Mouse (Mus musculus) liver, embryonic 14.5 days (tissue): ENCODE results near the gene Hesx1. TPM values are rescaled to one million over a fixed set of nuclear protein-coding genes. Genes with fewer than 3 reads are reported as not detected.

Source experiments
- ATAC-seq: fragments of 200-750 bp; cut with Nextera tagmentation; 2 replicates; pipeline ENCODE4 v1.8.0; 2017; ENCODE audit warnings: moderate number of reproducible peaks, mild to moderate bottlenecking, moderate library complexity; ENCODE audit not compliant: insufficient read depth
- DNase-seq, 3 experiments: peaks; one replicate each; pipeline ENCODE4 v3.0.0-alpha.2; 2012 to 2013; ENCODE audit warnings: low read depth in 3 of 3, low spot score in 3 of 3
- H3K27ac ChIP-seq: fragments of 300-500 bp; sonication (generic); 2 replicates; pipeline ENCODE4 v1.5.1; 2014; ENCODE audit warnings: moderate library complexity, mild to moderate bottlenecking, control low read depth, inconsistent platforms
- H3K27me3 ChIP-seq: fragments of 300-500 bp; sonication (generic); 2 replicates; pipeline ENCODE4 v1.6.1; 2014; ENCODE audit warnings: mild to moderate bottlenecking, low read length, moderate library complexity; ENCODE audit not compliant: control insufficient read depth, insufficient read depth
- H3K36me3 ChIP-seq: fragments of 300-500 bp; sonication (generic); replicated peaks from 2 replicates; pipeline ENCODE4 v1.6.1; 2014; ENCODE audit warnings: low read depth; ENCODE audit not compliant: control insufficient read depth, insufficient read depth
- H3K4me1 ChIP-seq, 2 experiments: fragments of 200-500 bp in 1 of 2; fragments of 300-500 bp in 1 of 2; sonication (generic) in 1 of 2; replicated peaks; 2 replicates each; pipeline ENCODE4 v1.6.1; 2012 to 2014; ENCODE audit warnings: antibody characterized with exemption in 1 of 2, inconsistent platforms in 1 of 2, low read length in 1 of 2; ENCODE audit not compliant: control insufficient read depth in 2 of 2, insufficient read depth in 2 of 2
- H3K4me2 ChIP-seq: fragments of 300-500 bp; sonication (generic); 2 replicates; pipeline ENCODE4 v1.6.1; 2014; ENCODE audit warnings: low read depth, mild to moderate bottlenecking, control low read depth, moderate library complexity
- H3K4me3 ChIP-seq, 2 experiments: fragments of 200-500 bp in 1 of 2; fragments of 300-500 bp in 1 of 2; sonication (generic) in 1 of 2; 2 replicates each; pipeline ENCODE4 v1.5.1; 2012 to 2014; ENCODE audit warnings: low read depth in 2 of 2, low read length in 2 of 2, mild to moderate bottlenecking in 2 of 2, control low read depth in 1 of 2, inconsistent platforms in 1 of 2, moderate library complexity in 1 of 2; ENCODE audit not compliant: insufficient read depth in 1 of 2
- H3K9ac ChIP-seq: fragments of 300-500 bp; sonication (generic); replicated peaks from 2 replicates; pipeline ENCODE4 v1.6.1; 2014; ENCODE audit warnings: mild to moderate bottlenecking, control low read depth, moderate library complexity
- H3K9me3 ChIP-seq: fragments of 300-500 bp; sonication (generic); 2 replicates; pipeline ENCODE4 v1.6.1; 2016; ENCODE audit warnings: low read length, mixed read lengths; ENCODE audit not compliant: control insufficient read depth
- CTCF ChIP-seq: IDR thresholded peaks from 2 replicates; pipeline ENCODE4 v1.5.1; 2016; ENCODE audit warnings: antibody characterized with exemption, low read depth, control low read depth
- EP300 ChIP-seq: IDR thresholded peaks from 2 replicates; pipeline ENCODE4 v1.6.1; 2016; ENCODE audit warnings: antibody characterized with exemption, low read depth
- WGBS: fragments of 180-500 bp; shearing (Covaris S2); extraction: QIAGEN DNeasy Blood & Tissue Kit; methylation state at CpG from one replicate; pipeline ENCODE4 v1.1.7; 2014; ENCODE audit not compliant: insufficient replicate concordance; 5-methylcytosine and 5-hydroxymethylcytosine counted together
- polyA plus RNA-seq, 2 experiments: library from polyadenylated mRNA; depleted of rRNA in 1 of 2; stranded (reverse) in 1 of 2; unstranded in 1 of 2; fragments of >200 nt; fragmentation: Nextera tagmentation in 1 of 2; extraction: Ambion mirVana in 1 of 2; gene quantifications; 2 replicates each; pipeline versions ENCODE4 v1.2.1 to v1.2.3; 2012 to 2014

Hesx1 gene
- polyA plus RNA-seq, 2 experiments = 6.9 to 8.0 TPM

DNA sequence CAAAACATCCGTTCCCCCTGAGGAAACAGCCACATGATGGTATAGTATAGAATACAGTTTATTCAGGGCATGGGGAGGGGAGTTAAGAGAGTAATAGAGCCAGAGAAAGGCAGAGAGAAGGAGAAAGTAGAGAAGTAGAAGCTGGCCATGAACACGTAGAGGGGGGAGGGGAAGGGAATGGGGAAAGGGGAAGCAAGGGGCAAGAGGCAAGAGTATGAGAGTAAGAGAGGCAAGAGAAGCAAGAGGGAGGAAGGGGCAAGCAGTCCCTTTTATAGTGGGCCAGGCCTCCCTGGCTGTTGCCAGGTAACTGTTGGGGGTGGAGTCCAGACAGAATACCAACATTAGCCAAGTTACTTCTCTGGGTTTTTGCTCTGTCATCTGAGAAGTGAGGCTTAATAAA lies 16.7 kb upstream of the Hesx1 start:
- WGBS = 22% methylated on average over 2 of the region's 2 CpGs

GRCm38 (mm10) chr14:26979808-26980207 lies 14.4 kb upstream of the Hesx1 start:
- Histone ChIP-seq H3K27me3 (no peaks in the 10 kb centered on the region), H3K4me2 (no peak overlapping the region), H3K4me1 (no peaks in the 10 kb centered on the region; a peak in 1 of 4 replicates), H3K27ac (no peak overlapping the region), H3K9me3 (no peaks in the 10 kb centered on the region), H3K4me3 (no peak overlapping the region), H3K36me3 (no peaks in the 10 kb centered on the region), H3K9ac (no peak overlapping the region)
- TF ChIP-seq EP300 = no peak
- TF ChIP-seq CTCF = no peak
- no peak for DNase-seq
- no peak for ATAC-seq
- WGBS = 76% methylated on average over 3 of the region's 3 CpGs

More for the DNA sequence above, 16.7 kb upstream of the Hesx1 start:
- Histone ChIP-seq H3K9me3 (no peaks in the 10 kb centered on the region), H3K27ac (no peak overlapping the region), H3K9ac (no peak overlapping the region), H3K27me3 (no peaks in the 10 kb centered on the region), H3K36me3 (no peaks in the 10 kb centered on the region), H3K4me2 (no peak overlapping the region), H3K4me1 (no peaks in the 10 kb centered on the region; a peak in 1 of 4 replicates), H3K4me3 (no peak overlapping the region)
- TF ChIP-seq EP300 (no peak), CTCF (no peak)
- ATAC-seq (no peak), DNase-seq (no peak)

DNA sequence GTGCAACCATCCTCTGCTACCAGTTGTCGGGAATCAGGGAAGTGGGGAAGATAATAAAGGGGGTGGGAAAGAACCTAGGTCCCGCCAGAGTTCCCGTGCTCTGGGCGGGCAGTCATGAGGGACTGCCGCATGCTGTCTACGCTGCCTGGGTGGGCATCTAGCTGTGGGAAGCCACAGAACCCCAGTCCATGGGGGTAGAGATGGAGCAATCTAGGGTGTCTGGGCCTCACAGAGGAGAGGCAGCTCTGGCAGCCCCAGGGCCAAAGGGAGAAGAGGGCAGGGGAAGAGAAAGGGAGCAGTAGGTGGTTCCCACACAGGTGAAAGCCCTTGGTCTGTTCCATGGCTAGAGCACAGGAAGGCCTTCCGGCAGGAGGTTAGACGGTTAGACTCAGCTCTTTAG lies 13.2 kb upstream of the Hesx1 start:
- Histone ChIP-seq H3K4me2 (no peak overlapping the region), H3K27ac (no peak overlapping the region), H3K4me1 (no peaks in the 10 kb centered on the region; a peak in 1 of 4 replicates), H3K27me3 (no peaks in the 10 kb centered on the region), H3K36me3 (no peaks in the 10 kb centered on the region), H3K4me3 (no peak overlapping the region), H3K9me3 (no peaks in the 10 kb centered on the region), H3K9ac (no peak overlapping the region)
- WGBS = 77% methylated on average over 8 of the region's 8 CpGs
- ATAC-seq (no peak), DNase-seq (no peak)
- no peak for TF ChIP-seq EP300
- TF ChIP-seq CTCF = no peak

- TF ChIP-seq EP300 (no peak), CTCF (peak; percentile 17; the same call in 1 of the 2 replicates)
- Histone ChIP-seq H3K4me1 (no peaks in the 10 kb centered on the region; a peak in 1 of 4 replicates), H3K4me3 (no peak overlapping the region), H3K9ac (no peak overlapping the region), H3K27me3 (no peaks in the 10 kb centered on the region), H3K4me2 (no peak overlapping the region), H3K9me3 (no peaks in the 10 kb centered on the region), H3K36me3 (no peaks in the 10 kb centered on the region), H3K27ac (no peak overlapping the region)
- WGBS = 58% methylated on average over 5 of the region's 5 CpGs
- DNase-seq = no peak
- no peak for ATAC-seq
These were observed 12.6 kb upstream of the Hesx1 start for GRCm38 (mm10) chr14:26981494-26982149.

GRCm38 (mm10) chr14:26982150-26982530 lies 12.1 kb upstream of the Hesx1 start:
- ATAC-seq = no peak
- WGBS = 60% methylated on average over 5 of the region's 5 CpGs

More at GRCm38 (mm10) chr14:26982150-26982530, 12.1 kb upstream of the Hesx1 start:
- Histone ChIP-seq H3K36me3 (no peaks in the 10 kb centered on the region), H3K9me3 (no peaks in the 10 kb centered on the region), H3K4me2 (no peak overlapping the region), H3K27ac (no peak overlapping the region), H3K4me1 (no peaks in the 10 kb centered on the region; a peak in 1 of 4 replicates), H3K4me3 (no peak overlapping the region), H3K9ac (no peak overlapping the region), H3K27me3 (no peaks in the 10 kb centered on the region)
- no peak for DNase-seq
- no peak for TF ChIP-seq EP300
- no peak for TF ChIP-seq CTCF
